Mouse (Mus musculus): ENCODE measurements at regions not wholly inside any gene's neighbourhood (a gene's known extent, or its start where the extent isn't known, plus 50 kb on each side); places are given as distances from the start of the nearest gene placed in this dataset.
A peak's percentile ranks its signal among the peaks of the same experiment; 100 is the strongest.

GRCm38 (mm10) chr5:80178723-80179122 is 841.2 kb upstream of the Adgrl3 start:
- no peak for DNase-seq (ENCODE audit: low read depth)

- DNase-seq (ENCODE audit: low read depth) = no peak
Measured at GRCm38 (mm10) chr5:80180280-80180679, 839.7 kb upstream of the Adgrl3 start.

- DNase-seq (ENCODE audit: low read depth) = no peak
Measured at GRCm38 (mm10) chr5:80192418-80192817, 827.5 kb upstream of the Adgrl3 start.

GRCm38 (mm10) chr5:80199626-80200025 is 820.3 kb upstream of the Adgrl3 start:
- DNase-seq (ENCODE audit: low read depth) = no peak

- DNase-seq (ENCODE audit: low read depth) = no peak
Measured at GRCm38 (mm10) chr5:80248530-80249122, 771.3 kb upstream of the Adgrl3 start.

GRCm38 (mm10) chr5:80251961-80252360 is 768.0 kb upstream of the Adgrl3 start:
- DNase-seq (ENCODE audit: low read depth) = no peak

GRCm38 (mm10) chr5:80255046-80255445 is 764.9 kb upstream of the Adgrl3 start:
- no peak for DNase-seq (ENCODE audit: low read depth)

- DNase-seq (ENCODE audit: low read depth) = no peak
Measured at GRCm38 (mm10) chr5:80274589-80274988, 745.3 kb upstream of the Adgrl3 start.

GRCm38 (mm10) chr5:80275232-80275866 is 744.6 kb upstream of the Adgrl3 start:
- DNase-seq (ENCODE audit: low read depth) = peak; percentile 10

Measured in 416B (cell line).